Mouse (Mus musculus): ENCODE results near the gene P2rx6. TPM values are rescaled to one million over a fixed set of nuclear protein-coding genes. Genes with fewer than 3 reads are reported as not detected.

P2rx6 gene
- total RNA-seq (2021), result 10 to 100 TPM in 1 of 2 experiments, 1 to 10 TPM in 1; 9.9 to 11.7 TPM
- long read RNA-seq, experiment 1, transcript P2rx6-201 (12 exons, 2,345 nt), result major isoform, 18 of 21 reads
- long read RNA-seq, experiment 1, partial matches to known transcripts, result 0 of 21 reads
- long read RNA-seq, experiment 1, other reads (novel, unspliced or antisense), result 3 of 21 reads
- long read RNA-seq, experiment 2, transcript P2rx6-201 (12 exons, 2,345 nt), result major isoform, 9 of 12 reads
- long read RNA-seq, experiment 2, partial matches to known transcripts, result 1 of 12 reads
- long read RNA-seq, experiment 2, other reads (novel, unspliced or antisense), result 2 of 12 reads

- TF ChIP-seq CTCF (IDR thresholded peaks at IDR 0.05), result no peak
- peak; percentile 83 for DNase-seq
- intact Hi-C loops (cut with DNase I), result no loop called here
- peak within 1 kb of the TSS; percentile 79 for H3K4me3 ChIP-seq
- H3K27ac ChIP-seq, result peak within 1 kb of the TSS; percentile 87
These were observed at the start of gene P2rx6 for GRCm38 (mm10) chr16:17561751-17562208. P2rx6 (plus strand) TSS chr16:17561885.

GRCm38 (mm10) chr16:17518910-17519309 is 42.8 kb upstream of the P2rx6 start:
- TF ChIP-seq CTCF (IDR thresholded peaks at IDR 0.05), result no peak
- intact Hi-C loops (cut with DNase I), result no loop called here
- Histone ChIP-seq H3K27ac (no peak overlapping the region), H3K4me3 (no peak overlapping the region)
- no peak for DNase-seq

- DNase-seq, result no peak
- Histone ChIP-seq H3K4me3 (no peak overlapping the region), H3K27ac (no peak overlapping the region)
- intact Hi-C loops (cut with DNase I), result no loop called here
- TF ChIP-seq CTCF (IDR thresholded peaks at IDR 0.05), result no peak
These were observed 37.5 kb upstream of the P2rx6 start for GRCm38 (mm10) chr16:17524156-17524555.

- intact Hi-C loops (cut with DNase I), result no loop called here
- Histone ChIP-seq H3K4me3 (no peak overlapping the region), H3K27ac (no peak overlapping the region)
- TF ChIP-seq CTCF (IDR thresholded peaks at IDR 0.05), result no peak
- no peak for DNase-seq
These were observed 36.2 kb upstream of the P2rx6 start for GRCm38 (mm10) chr16:17525524-17525923.

GRCm38 (mm10) chr16:17526223-17526622 is 35.5 kb upstream of the P2rx6 start:
- DNase-seq, result no peak
- TF ChIP-seq CTCF (IDR thresholded peaks at IDR 0.05), result no peak
- no peak overlapping the region for H3K27ac ChIP-seq
- intact Hi-C loops (cut with DNase I), result no loop called here
- no peak overlapping the region for H3K4me3 ChIP-seq

GRCm38 (mm10) chr16:17527606-17528005 is 34.1 kb upstream of the P2rx6 start:
- no peak overlapping the region for H3K4me3 ChIP-seq
- no peak overlapping the region for H3K27ac ChIP-seq
- intact Hi-C loops (cut with DNase I), result no loop called here
- DNase-seq, result no peak
- TF ChIP-seq CTCF (IDR thresholded peaks at IDR 0.05), result no peak

GRCm38 (mm10) chr16:17528276-17528675 is 33.4 kb upstream of the P2rx6 start:
- intact Hi-C loops (cut with DNase I), result no loop called here
- H3K4me3 ChIP-seq, result no peak overlapping the region
- no peak for TF ChIP-seq CTCF (IDR thresholded peaks at IDR 0.05)
- no peak overlapping the region for H3K27ac ChIP-seq
- DNase-seq, result no peak

- intact Hi-C loops (cut with DNase I), result loop anchor here (2.0 to 5.0 kb wide), 3 partner anchors 21 to 123 kb away; partner anchors contain the start of genes Lztr1, Pi4ka and Snap29
- DNase-seq, result no peak
- no peak for TF ChIP-seq CTCF (IDR thresholded peaks at IDR 0.05)
- Histone ChIP-seq H3K27ac (peak overlapping the region; percentile 99), H3K4me3 (peak overlapping the region; percentile 94)
These were observed 31.6 kb upstream of the P2rx6 start for GRCm38 (mm10) chr16:17529981-17530586.

- peak within 1 kb of the TSS; percentile 94 for H3K4me3 ChIP-seq
- TF ChIP-seq CTCF (IDR thresholded peaks at IDR 0.05), result no peak
- H3K27ac ChIP-seq, result peak within 1 kb of the TSS; percentile 99
- intact Hi-C loops (cut with DNase I), result loop anchor here (2.0 to 5.0 kb wide), 3 partner anchors 22 to 123 kb away; partner anchors contain the start of genes Lztr1, Pi4ka and Snap29
- peak; percentile 98 for DNase-seq
These were observed 30.9 kb upstream of the P2rx6 start, which contains the start of gene Thap7 for GRCm38 (mm10) chr16:17530640-17531288. Thap7 (minus strand) TSS chr16:17531136.

- no peak overlapping the region for H3K4me3 ChIP-seq
- intact Hi-C loops (cut with DNase I), result loop anchor here (5.0 kb wide), 2 partner anchors 60 to 125 kb away; partner anchors contain the start of genes Pi4ka and Snap29
These were observed 29.4 kb upstream of the P2rx6 start for GRCm38 (mm10) chr16:17532271-17532670.

GRCm38 (mm10) chr16:17532676-17533329 is 28.9 kb upstream of the P2rx6 start:
- intact Hi-C loops (cut with DNase I), result loop anchor here (5.0 kb wide), 2 partner anchors 61 to 126 kb away; partner anchors contain the start of genes Pi4ka and Snap29
- DNase-seq, result no peak
- Histone ChIP-seq H3K27ac (no peak overlapping the region), H3K4me3 (no peak overlapping the region)
- TF ChIP-seq CTCF (IDR thresholded peaks at IDR 0.05), result no peak

More at GRCm38 (mm10) chr16:17532271-17532670, 29.4 kb upstream of the P2rx6 start:
- DNase-seq, result no peak
- no peak overlapping the region for H3K27ac ChIP-seq
- TF ChIP-seq CTCF (IDR thresholded peaks at IDR 0.05), result peak; percentile 32; the same call in 1 of the 2 replicates

GRCm38 (mm10) chr16:17536584-17536983 is 25.1 kb upstream of the P2rx6 start:
- TF ChIP-seq CTCF (IDR thresholded peaks at IDR 0.05), result peak; percentile 34; the same call in 1 of the 2 replicates
- H3K4me3 ChIP-seq, result no peak overlapping the region
- no peak for DNase-seq
- intact Hi-C loops (cut with DNase I), result no loop called here
- H3K27ac ChIP-seq, result no peak overlapping the region

Measured in gastrocnemius, adult 2 months (tissue).